20 mouse cellular contexts compared by ENCODE assay signal in genomic region chr8:46622446-46623270, GRCm38 (mm10). TPM values are rescaled to one million over a fixed set of nuclear protein-coding genes. Genes with fewer than 3 reads are reported as not detected.
DNase-seq lines count a peak whose midpoint lies in the region; ATAC-seq and TF ChIP-seq lines count a peak whose summit lies in the region.
"Had no signal": no experiment of that assay in that cellular context is flagged by ENCODE, and none has a peak within 500 bp of the region (broad histone marks: within the 10 kb centered on the region; RNA-seq: fewer than 3 reads in every experiment).

No protein-coding gene starts in this region.

- intact Hi-C loops in heart, postnatal 10 days (cut with DNase I), result no loop called here
- intact Hi-C loops in left cerebral cortex, postnatal 4 days (cut with DNase I), result no loop called here

- ATAC-seq in heart, embryonic 13.5 days (ENCODE audit: extremely low read depth, insufficient number of reproducible peaks, low FRiP score, low TSS enrichment), result no peak
- ATAC-seq in midbrain, embryonic 11.5 days (ENCODE audit: low FRiP score), result peak; percentile 30; the same call in 1 of the 2 replicates
- ATAC-seq in midbrain, embryonic 15.5 days (replicated peaks), result no peak
- ATAC-seq: intestine, embryonic 15.5 days; midbrain, embryonic 16.5 days had no signal

- H3K36me3 ChIP-seq in heart, embryonic 13.5 days, result no peaks in the 10 kb centered on the region
- H3K36me3 ChIP-seq in midbrain, embryonic 11.5 days (ENCODE audit: control insufficient read depth, insufficient read depth, low read length), result no peaks in the 10 kb centered on the region
- H3K36me3 ChIP-seq in midbrain, embryonic 15.5 days (replicated peaks), result no peaks in the 10 kb centered on the region
- H3K36me3 ChIP-seq: forebrain, embryonic 12.5 days; hindbrain, embryonic 15.5 days; intestine, embryonic 15.5 days; limb, embryonic 15.5 days had no signal

- H3K4me2 ChIP-seq in heart, embryonic 13.5 days, result no peak overlapping the region
- H3K4me2 ChIP-seq in midbrain, embryonic 11.5 days, result no peak overlapping the region
- no peak overlapping the region for H3K4me2 ChIP-seq in midbrain, embryonic 15.5 days
- H3K4me2 ChIP-seq: forebrain, embryonic 12.5 days; hindbrain, embryonic 15.5 days; intestine, embryonic 15.5 days; limb, embryonic 15.5 days had no signal

- H3K4me1 ChIP-seq in heart, embryonic 13.5 days, result peaks cover 42% of the 10 kb centered on the region
- peaks cover 17% of the 10 kb centered on the region for H3K4me1 ChIP-seq in midbrain, embryonic 11.5 days (ENCODE audit: control insufficient read depth, insufficient read depth, low read length)
- H3K4me1 ChIP-seq in midbrain, embryonic 15.5 days, result peaks cover 15% of the 10 kb centered on the region

- peak; percentile 14; the same call in 1 of the 2 replicates for TF ChIP-seq CTCF in layer of hippocampus, adult 2 months (conservative IDR thresholded peaks at IDR 0.05)

- H3K4me3 ChIP-seq in heart, embryonic 13.5 days, result no peak overlapping the region
- H3K4me3 ChIP-seq in layer of hippocampus, adult 2 months, result no peak overlapping the region
- H3K4me3 ChIP-seq in midbrain, embryonic 11.5 days (ENCODE audit: low read depth, low read length), result no peak overlapping the region
- no peak overlapping the region for H3K4me3 ChIP-seq in midbrain, embryonic 15.5 days
- H3K4me3 ChIP-seq: forebrain, embryonic 12.5 days; hindbrain, embryonic 15.5 days; intestine, embryonic 15.5 days; limb, embryonic 15.5 days; myocyte had no signal

- no peak for DNase-seq in heart, postnatal 10 days
- DNase-seq in layer of hippocampus, adult 2 months (ENCODE audit: low spot score in 2 of 2), result no peak
- no peak for DNase-seq in layer of hippocampus, adult 9-10 months (ENCODE audit: low spot score)
- DNase-seq in midbrain, embryonic 11.5 days (ENCODE audit: low spot score, missing footprints), result peak; percentile 83
- DNase-seq in left cerebral cortex, postnatal 4 days, result no peak
- no peak for DNase-seq in embryo, embryonic 10.5 days (ENCODE audit: low spot score)
- DNase-seq: adrenal gland, postnatal 25 days; cerebellum, adult 9-10 months; gastrocnemius, postnatal 36 days; kidney, adult 8-10 months; kidney, postnatal 14 days had no signal

- no peaks in the 10 kb centered on the region for H3K9me3 ChIP-seq in heart, embryonic 13.5 days
- no peaks in the 10 kb centered on the region for H3K9me3 ChIP-seq in midbrain, embryonic 11.5 days (ENCODE audit: control insufficient read depth, low read length)
- no peaks in the 10 kb centered on the region for H3K9me3 ChIP-seq in midbrain, embryonic 15.5 days
- H3K9me3 ChIP-seq: forebrain, embryonic 12.5 days; hindbrain, embryonic 15.5 days; intestine, embryonic 15.5 days; limb, embryonic 15.5 days had no signal

- no peaks in the 10 kb centered on the region for H3K27me3 ChIP-seq in heart, embryonic 13.5 days (replicated peaks)
- no peaks in the 10 kb centered on the region for H3K27me3 ChIP-seq in midbrain, embryonic 11.5 days (ENCODE audit: control insufficient read depth, insufficient read depth, low read length)
- no peaks in the 10 kb centered on the region for H3K27me3 ChIP-seq in midbrain, embryonic 15.5 days (replicated peaks)
- H3K27me3 ChIP-seq: forebrain, embryonic 12.5 days; hindbrain, embryonic 15.5 days; intestine, embryonic 15.5 days; limb, embryonic 15.5 days had no signal

- 77% methylated on average over 9 of the region's 9 CpGs for WGBS in heart, embryonic 13.5 days
- WGBS in midbrain, embryonic 11.5 days, result 88% methylated on average over 9 of the region's 9 CpGs
- 72% methylated on average over 9 of the region's 9 CpGs for WGBS in midbrain, embryonic 15.5 days

- H3K9ac ChIP-seq in heart, embryonic 13.5 days, result no peak overlapping the region
- no peak overlapping the region for H3K9ac ChIP-seq in midbrain, embryonic 11.5 days (ENCODE audit: low read length)
- H3K9ac ChIP-seq in midbrain, embryonic 15.5 days, result no peak overlapping the region
- H3K9ac ChIP-seq: forebrain, embryonic 12.5 days; hindbrain, embryonic 15.5 days; intestine, embryonic 15.5 days; limb, embryonic 15.5 days; liver, embryonic 14.5 days had no signal

- 0 out of 2 replicates have a peak overlapping the region, but pooled peaks have one; percentile 12 for H3K27ac ChIP-seq in heart, embryonic 13.5 days (replicated peaks)
- no peak overlapping the region for H3K27ac ChIP-seq in layer of hippocampus, adult 2 months
- H3K27ac ChIP-seq in midbrain, embryonic 11.5 days (ENCODE audit: low read depth, low read length), result no peak overlapping the region
- H3K27ac ChIP-seq in midbrain, embryonic 15.5 days, result no peak overlapping the region
- H3K27ac ChIP-seq: forebrain, embryonic 12.5 days; hindbrain, embryonic 15.5 days; intestine, embryonic 15.5 days; limb, embryonic 15.5 days; liver, embryonic 14.5 days had no signal

RNA-seq across cellular contexts. Expression of gene Casp3, which starts 5.6 kb away (rescaled TPM):
- 51.0 and 54.9 TPM in 2 replicates for polyA plus RNA-seq in heart, embryonic 13.5 days (2015; fragmentation: Nextera tagmentation; extraction: Ambion mirVana)
- 10 to 100 TPM; 15.8 to 18.7 TPM for total RNA-seq in heart, postnatal 10 days (2021)
- 1 to 10 TPM; 9.1 to 10.0 TPM for total RNA-seq in layer of hippocampus, adult 2 months (2021)
- polyA plus RNA-seq in midbrain, embryonic 11.5 days (2014; fragmentation: Nextera tagmentation; extraction: Ambion mirVana), result 151 and 165 TPM in 2 replicates
- polyA plus RNA-seq in midbrain, embryonic 15.5 days (2015; fragmentation: Nextera tagmentation; extraction: Ambion mirVana), result 225 and 245 TPM in 2 replicates
- total RNA-seq in left cerebral cortex, postnatal 4 days (2021), result 100 to 1,000 TPM; 215 to 241 TPM

RNA-seq across cellular contexts. Expression of gene Primpol, which starts 5.6 kb away (rescaled TPM):
- 9.5 and 9.6 TPM in 2 replicates for polyA plus RNA-seq in heart, embryonic 13.5 days (2015; fragmentation: Nextera tagmentation; extraction: Ambion mirVana)
- 1 to 10 TPM; 3.7 to 6.5 TPM for total RNA-seq in heart, postnatal 10 days (2021)
- 1 to 10 TPM; 4.3 to 8.7 TPM for total RNA-seq in layer of hippocampus, adult 2 months (2021)
- 8.6 and 11.6 TPM in 2 replicates for polyA plus RNA-seq in midbrain, embryonic 11.5 days (2014; fragmentation: Nextera tagmentation; extraction: Ambion mirVana)
- 7.8 and 7.9 TPM in 2 replicates for polyA plus RNA-seq in midbrain, embryonic 15.5 days (2015; fragmentation: Nextera tagmentation; extraction: Ambion mirVana)
- total RNA-seq in left cerebral cortex, postnatal 4 days (2021), result 1 to 10 TPM; 7.6 to 8.2 TPM

Comparison
In these comparisons a context has a peak if more than half of its experiments do, and no peak if none do; other contexts are left out.
1. RNA of gene Casp3, which starts 5.6 kb away (total RNA-seq): 215 to 241 TPM in left cerebral cortex, postnatal 4 days; 15.8 to 18.7 TPM in heart, postnatal 10 days and 9.1 to 10.0 TPM in layer of hippocampus, adult 2 months; every median in the first group is over 10 times any median in the second.